Mouse (Mus musculus) megakaryocyte, embryonic 14.5 days (primary cell): ENCODE data around the gene Mthfr.

Experiments used
- FLI1 ChIP-seq: IDR thresholded peaks from 2 replicates; pipeline ENCODE4 v1.6.1; 2012; ENCODE audit warnings: low read length, inconsistent platforms, mixed read lengths
- GATA1 ChIP-seq: IDR thresholded peaks from 3 replicates; pipeline ENCODE4 v1.6.1; 2012; ENCODE audit warnings: mixed read lengths, low read length, inconsistent platforms, borderline replicate concordance

GRCm38 (mm10) chr4:148051886-148052285 is 13.0 kb downstream of the Mthfr start:
- TF ChIP-seq GATA1, result no peak
- TF ChIP-seq FLI1, result no peak
